Mouse (Mus musculus): ENCODE results near the gene Sox13. TPM values are rescaled to one million over a fixed set of nuclear protein-coding genes. Genes with fewer than 3 reads are reported as not detected.

Gene Sox13
- polyA plus RNA-seq, 1 experiment from 2014 or later: 6.6 TPM

DNA sequence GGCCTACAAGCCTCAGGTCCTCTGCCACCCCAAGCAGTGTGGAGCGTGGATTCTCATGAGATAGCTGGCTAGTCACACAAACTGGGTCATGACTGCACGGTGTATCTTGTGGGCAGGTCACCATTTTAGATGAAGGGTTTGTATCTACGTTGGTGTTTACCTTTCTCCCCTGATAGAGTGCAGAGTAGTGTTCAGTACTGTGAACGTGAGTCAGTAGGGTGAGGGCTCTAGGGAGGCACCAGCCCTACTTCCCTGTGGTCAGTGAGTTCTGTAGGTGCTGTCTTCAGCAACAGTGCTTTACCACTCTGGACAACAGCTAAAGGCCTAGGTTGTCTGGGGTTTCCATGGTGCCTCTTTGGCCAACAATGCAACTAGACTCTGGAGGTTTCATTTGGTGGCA, 20.2 kb downstream of the Sox13 start:
- Histone ChIP-seq H3K4me2 (ENCODE audit: low read depth, low read length) (no peak overlapping the region), H3K9me3 (ENCODE audit: control insufficient read depth, low read length) (no peaks in the 10 kb centered on the region), H3K36me3 (ENCODE audit: control insufficient read depth, insufficient read depth, low read length) (no peaks in the 10 kb centered on the region), H3K4me3 (ENCODE audit: low read depth, low read length) (no peak overlapping the region), H3K27me3 (replicated peaks; ENCODE audit: control insufficient read depth, insufficient read depth, low read length) (no peaks in the 10 kb centered on the region), H3K27ac (replicated peaks; ENCODE audit: low read depth, low read length) (no peak overlapping the region), H3K9ac (ENCODE audit: low read depth, low read length) (no peak overlapping the region), H3K4me1 (ENCODE audit: control insufficient read depth, insufficient read depth, low read length) (no peaks in the 10 kb centered on the region)
- DNase-seq (ENCODE audit: low spot score) (no peak), ATAC-seq (ENCODE audit: low read depth) (no peak)
- 92% methylated on average over 4 of the region's 4 CpGs for WGBS

DNA sequence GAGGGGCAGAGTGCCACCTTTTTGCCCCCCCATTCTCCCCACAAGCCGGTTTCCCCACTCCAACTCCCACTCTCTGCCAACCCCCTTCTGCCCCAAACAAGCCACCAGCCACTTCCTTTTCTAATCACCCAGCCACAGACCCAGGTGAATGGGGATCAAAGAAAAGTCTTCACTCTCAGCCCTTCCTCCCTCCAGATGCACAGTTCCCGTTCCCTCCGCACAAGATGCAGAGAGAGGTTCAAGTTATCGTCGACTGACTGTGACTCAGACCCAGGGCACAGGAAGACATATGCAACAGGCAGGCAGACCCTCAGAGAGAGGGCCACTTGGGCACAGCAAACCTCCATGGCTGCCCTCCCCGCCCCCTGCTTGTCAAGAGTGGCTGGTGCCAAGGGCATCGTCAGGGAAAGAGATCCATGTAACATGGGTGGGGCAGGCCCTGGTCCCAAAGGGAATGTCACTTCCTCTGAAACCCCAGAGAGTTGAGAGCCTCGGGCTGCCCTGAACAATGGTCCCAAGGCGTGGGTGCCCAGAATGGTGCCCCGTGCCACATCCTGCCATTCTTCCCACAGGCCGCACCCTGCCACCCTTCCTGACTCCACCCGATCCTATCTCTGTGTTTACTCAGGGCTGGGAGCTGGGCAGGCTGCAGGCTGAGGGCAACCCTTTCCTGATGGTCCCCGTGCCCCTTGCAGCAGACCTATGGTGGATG, 24.0 kb downstream of the Sox13 start:
- no peak for ATAC-seq (ENCODE audit: low read depth)
- H3K27ac ChIP-seq (replicated peaks; ENCODE audit: low read depth, low read length): no peak overlapping the region
- 70% methylated on average over 11 of the region's 13 CpGs for WGBS

DNA sequence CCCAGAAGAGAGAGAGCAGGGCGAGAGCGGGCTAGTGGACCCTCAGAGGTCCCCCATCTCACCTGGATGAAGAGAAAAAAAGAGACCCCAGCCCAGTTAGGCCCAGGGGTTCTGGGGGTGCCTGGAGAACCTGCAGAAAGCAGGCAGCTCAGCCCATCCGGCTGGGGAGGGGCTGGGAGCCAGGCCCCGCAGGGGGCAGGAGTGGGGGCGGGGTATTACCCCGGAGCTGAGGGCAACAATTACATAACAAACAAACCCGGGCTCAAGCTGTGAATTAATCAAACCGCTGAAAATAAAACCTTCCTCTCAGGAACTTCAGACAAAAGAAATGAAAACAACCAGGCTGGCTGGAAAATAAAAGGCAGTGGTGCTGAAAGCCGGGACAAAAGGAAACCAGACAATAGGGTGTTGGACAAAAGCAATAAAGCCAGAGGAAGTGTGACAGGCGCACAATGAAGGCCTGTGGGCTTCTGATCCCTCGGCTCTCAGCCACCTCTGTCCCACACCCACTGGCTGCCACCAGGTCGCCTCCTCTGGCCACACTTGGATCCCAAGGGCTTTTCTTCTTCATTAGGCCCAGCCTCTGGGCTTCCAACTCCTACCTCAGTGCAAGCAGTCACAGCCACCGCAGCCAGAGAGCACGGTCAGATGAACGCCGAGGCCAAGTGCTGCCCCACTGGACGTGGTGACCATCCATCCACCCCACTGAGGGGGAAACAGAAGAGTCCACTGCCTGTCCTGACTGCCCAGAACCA, 26.5 kb downstream of the Sox13 start:
- Histone ChIP-seq H3K27ac (replicated peaks; ENCODE audit: low read depth, low read length) (peak overlapping the region; percentile 74; the same call in 1 of the 2 replicates), H3K9ac (ENCODE audit: low read depth, low read length) (peak overlapping the region; percentile 37), H3K4me3 (ENCODE audit: low read depth, low read length) (no peak overlapping the region), H3K9me3 (ENCODE audit: control insufficient read depth, low read length) (no peaks in the 10 kb centered on the region), H3K36me3 (ENCODE audit: control insufficient read depth, insufficient read depth, low read length) (no peaks in the 10 kb centered on the region), H3K4me2 (ENCODE audit: low read depth, low read length) (no peak overlapping the region; the same call in 1 of the 2 replicates), H3K27me3 (replicated peaks; ENCODE audit: control insufficient read depth, insufficient read depth, low read length) (no peaks in the 10 kb centered on the region), H3K4me1 (ENCODE audit: control insufficient read depth, insufficient read depth, low read length) (peaks cover 4% of the 10 kb centered on the region; the same call in 1 of the 2 replicates)
- ATAC-seq (ENCODE audit: low read depth): peak; percentile 81
- WGBS: 15% methylated on average over 17 of the region's 17 CpGs
- peak; percentile 80 for DNase-seq (ENCODE audit: low spot score)

More for the DNA sequence above, 24.0 kb downstream of the Sox13 start:
- no peak overlapping the region for H3K9ac ChIP-seq (ENCODE audit: low read depth, low read length)
- no peak overlapping the region for H3K4me2 ChIP-seq (ENCODE audit: low read depth, low read length)
- no peaks in the 10 kb centered on the region for H3K36me3 ChIP-seq (ENCODE audit: control insufficient read depth, insufficient read depth, low read length)
- H3K27me3 ChIP-seq (replicated peaks; ENCODE audit: control insufficient read depth, insufficient read depth, low read length): no peaks in the 10 kb centered on the region
- peaks cover 4% of the 10 kb centered on the region; the same call in 1 of the 2 replicates for H3K4me1 ChIP-seq (ENCODE audit: control insufficient read depth, insufficient read depth, low read length)
- H3K4me3 ChIP-seq (ENCODE audit: low read depth, low read length): no peak overlapping the region
- H3K9me3 ChIP-seq (ENCODE audit: control insufficient read depth, low read length): no peaks in the 10 kb centered on the region
- DNase-seq (ENCODE audit: low spot score): no peak

DNA sequence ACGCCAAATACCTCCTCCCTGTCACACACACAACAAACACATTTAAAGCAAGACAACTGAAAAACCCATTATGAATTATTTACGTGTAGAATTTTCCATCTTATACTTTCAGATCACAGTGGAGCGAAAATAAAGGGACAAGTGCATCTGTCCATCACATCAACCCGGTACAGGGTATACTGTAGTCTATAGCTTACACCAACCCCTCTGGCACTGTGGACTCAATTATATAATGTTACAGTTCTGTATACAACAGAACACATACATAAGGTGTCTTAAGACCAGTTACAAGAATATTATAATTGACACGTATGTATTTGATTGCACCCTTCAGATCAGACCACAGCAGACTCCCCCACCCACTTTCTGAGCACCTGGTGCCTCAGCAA, 27.1 kb downstream of the Sox13 start:
- 0 out of 2 replicates have a peak, but pooled peaks have one; percentile 28 for ATAC-seq (ENCODE audit: low read depth)
- H3K4me2 ChIP-seq (ENCODE audit: low read depth, low read length): no peak overlapping the region; the same call in 1 of the 2 replicates

DNA sequence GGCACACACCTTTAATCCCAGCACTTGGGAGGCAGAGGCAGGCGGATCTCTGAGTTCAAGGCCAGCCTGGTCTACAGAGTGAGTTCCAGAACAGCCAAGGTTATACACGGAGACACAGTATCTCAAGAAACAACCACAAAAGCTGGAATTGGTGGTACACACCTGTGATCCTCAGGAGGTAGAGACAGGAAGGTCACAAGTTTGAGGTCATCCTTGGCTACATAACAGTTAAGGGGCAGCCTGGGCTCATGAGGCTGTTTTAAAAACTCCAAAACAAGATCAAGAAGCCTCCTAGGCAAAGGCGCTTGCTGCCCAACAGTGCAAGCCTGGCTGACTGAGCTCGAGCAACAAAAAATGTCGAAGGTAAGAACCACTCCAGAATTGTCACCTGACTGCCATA, 27.5 kb downstream of the Sox13 start:
- 84% methylated on average over 5 of the region's 5 CpGs for WGBS
- no peak overlapping the region for H3K27ac ChIP-seq (replicated peaks; ENCODE audit: low read depth, low read length)
- ATAC-seq (ENCODE audit: low read depth) (no peak), DNase-seq (ENCODE audit: low spot score) (no peak)
- no peak overlapping the region for H3K4me3 ChIP-seq (ENCODE audit: low read depth, low read length)
- H3K9ac ChIP-seq (ENCODE audit: low read depth, low read length): no peak overlapping the region
- H3K4me1 ChIP-seq (ENCODE audit: control insufficient read depth, insufficient read depth, low read length): peaks cover 4% of the 10 kb centered on the region; the same call in 1 of the 2 replicates
- no peak overlapping the region for H3K4me2 ChIP-seq (ENCODE audit: low read depth, low read length)
- H3K27me3 ChIP-seq (replicated peaks; ENCODE audit: control insufficient read depth, insufficient read depth, low read length): no peaks in the 10 kb centered on the region
- no peaks in the 10 kb centered on the region for H3K9me3 ChIP-seq (ENCODE audit: control insufficient read depth, low read length)
- H3K36me3 ChIP-seq (ENCODE audit: control insufficient read depth, insufficient read depth, low read length): no peaks in the 10 kb centered on the region; the same call in 1 of the 2 replicates

More for the DNA sequence above, 27.1 kb downstream of the Sox13 start:
- no peak overlapping the region for H3K27ac ChIP-seq (replicated peaks; ENCODE audit: low read depth, low read length)
- peaks cover 4% of the 10 kb centered on the region; the same call in 1 of the 2 replicates for H3K4me1 ChIP-seq (ENCODE audit: control insufficient read depth, insufficient read depth, low read length)
- 72% methylated on average over 5 of the region's 5 CpGs for WGBS
- H3K27me3 ChIP-seq (replicated peaks; ENCODE audit: control insufficient read depth, insufficient read depth, low read length): no peaks in the 10 kb centered on the region
- H3K9ac ChIP-seq (ENCODE audit: low read depth, low read length): peak overlapping the region; percentile 37; the same call in 1 of the 2 replicates
- H3K9me3 ChIP-seq (ENCODE audit: control insufficient read depth, low read length): no peaks in the 10 kb centered on the region
- DNase-seq (ENCODE audit: low spot score): no peak
- no peak overlapping the region for H3K4me3 ChIP-seq (ENCODE audit: low read depth, low read length)
- H3K36me3 ChIP-seq (ENCODE audit: control insufficient read depth, insufficient read depth, low read length): no peaks in the 10 kb centered on the region; the same call in 1 of the 2 replicates

DNA sequence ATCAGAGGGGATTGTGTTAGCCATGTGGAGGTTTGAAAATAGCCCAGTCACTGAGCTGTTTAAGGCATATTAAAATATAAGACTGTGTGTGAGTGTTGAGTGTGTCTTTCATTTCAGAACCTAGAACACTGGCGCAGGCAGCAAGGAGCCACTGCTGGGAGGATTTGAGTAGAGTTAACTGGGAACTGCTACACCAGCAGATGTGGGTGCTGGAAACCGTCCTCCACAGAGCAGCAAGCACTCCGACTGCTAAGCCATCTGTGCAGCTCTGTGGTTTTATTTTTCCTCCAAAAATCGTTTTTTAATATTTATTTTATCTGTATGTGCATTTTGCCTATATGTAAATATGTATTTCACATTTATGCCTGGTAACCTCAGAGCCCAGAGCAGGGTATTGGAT, 29.5 kb downstream of the Sox13 start:
- no peaks in the 10 kb centered on the region for H3K27me3 ChIP-seq (replicated peaks; ENCODE audit: control insufficient read depth, insufficient read depth, low read length)
- peaks cover 7% of the 10 kb centered on the region; the same call in 1 of the 2 replicates for H3K36me3 ChIP-seq (ENCODE audit: control insufficient read depth, insufficient read depth, low read length)
- no peaks in the 10 kb centered on the region for H3K9me3 ChIP-seq (ENCODE audit: control insufficient read depth, low read length)
- no peak overlapping the region for H3K4me3 ChIP-seq (ENCODE audit: low read depth, low read length)
- H3K4me2 ChIP-seq (ENCODE audit: low read depth, low read length): no peak overlapping the region
- DNase-seq (ENCODE audit: low spot score): no peak
- 59% methylated on average over 4 of the region's 4 CpGs for WGBS
- no peak for ATAC-seq (ENCODE audit: low read depth)
- H3K27ac ChIP-seq (replicated peaks; ENCODE audit: low read depth, low read length): no peak overlapping the region
- peaks cover 4% of the 10 kb centered on the region; the same call in 1 of the 2 replicates for H3K4me1 ChIP-seq (ENCODE audit: control insufficient read depth, insufficient read depth, low read length)
- H3K9ac ChIP-seq (ENCODE audit: low read depth, low read length): no peak overlapping the region

DNA sequence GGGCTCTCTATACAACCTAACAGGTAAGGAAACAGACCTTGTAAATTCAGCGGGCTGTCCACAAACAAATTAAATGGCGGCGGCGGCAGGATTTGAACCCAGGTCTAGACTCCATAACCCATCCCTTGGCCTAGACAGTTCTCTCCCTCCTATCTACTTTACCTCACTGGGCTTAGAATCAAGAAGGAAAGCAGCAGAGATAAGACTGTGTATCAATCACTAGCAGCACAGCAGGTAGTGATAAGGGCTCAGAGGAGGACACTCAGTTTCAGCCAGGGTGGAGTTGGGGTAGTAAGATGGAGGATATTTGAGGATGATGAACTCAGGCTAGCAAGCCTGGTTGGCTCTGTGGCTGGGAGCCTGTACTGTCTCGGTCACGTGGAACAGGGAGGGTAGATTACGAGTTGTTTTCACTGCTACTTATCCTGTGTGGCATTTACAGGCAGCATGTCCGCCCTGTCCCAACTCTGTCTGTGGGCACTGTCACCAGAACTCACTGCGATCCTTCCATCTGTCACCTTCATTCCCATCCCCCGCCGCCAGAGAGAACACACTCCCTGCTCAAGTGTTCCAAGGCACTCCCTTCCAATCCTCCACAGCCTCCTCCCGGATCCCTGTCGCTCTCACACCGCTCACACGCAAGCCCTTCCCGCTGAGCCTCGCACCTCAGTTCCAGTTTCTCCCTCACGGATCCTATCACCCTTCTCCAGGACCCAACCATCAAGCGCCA, 36.5 kb downstream of the Sox13 start:
- 71% methylated on average over 19 of the region's 19 CpGs for WGBS
- H3K36me3 ChIP-seq (ENCODE audit: control insufficient read depth, insufficient read depth, low read length): peaks cover 12% of the 10 kb centered on the region; the same call in 1 of the 2 replicates

DNA sequence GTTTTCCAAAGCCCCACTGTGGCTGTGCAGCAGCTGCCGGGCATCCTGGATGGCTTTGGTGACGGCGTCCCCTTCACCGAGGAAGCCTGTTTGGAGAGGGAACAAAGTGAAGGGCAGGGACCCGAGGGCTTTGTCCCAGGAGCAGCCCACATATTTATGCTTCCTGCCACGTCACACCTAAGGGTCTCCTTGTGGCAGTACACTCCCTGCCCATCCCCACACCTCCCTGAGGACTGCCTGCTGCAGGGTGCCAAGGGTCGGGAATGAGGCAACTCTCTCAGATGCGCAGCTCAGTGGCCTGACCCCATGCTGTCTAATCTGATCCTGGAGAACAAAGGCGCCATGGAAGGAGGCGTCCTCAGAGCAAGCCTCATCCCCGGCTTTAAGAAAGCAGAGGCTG, 38.0 kb downstream of the Sox13 start:
- WGBS: 53% methylated on average over 10 of the region's 11 CpGs
- Histone ChIP-seq H3K36me3 (ENCODE audit: control insufficient read depth, insufficient read depth, low read length) (0 out of 2 replicates have a peak, but pooled peaks cover 9% of the 10 kb centered on the region), H3K27me3 (replicated peaks; ENCODE audit: control insufficient read depth, insufficient read depth, low read length) (no peaks in the 10 kb centered on the region), H3K9ac (ENCODE audit: low read depth, low read length) (0 out of 2 replicates have a peak overlapping the region, but pooled peaks have one; percentile 30), H3K4me1 (ENCODE audit: control insufficient read depth, insufficient read depth, low read length) (no peaks in the 10 kb centered on the region), H3K4me3 (ENCODE audit: low read depth, low read length) (no peak overlapping the region), H3K27ac (replicated peaks; ENCODE audit: low read depth, low read length) (no peak overlapping the region), H3K9me3 (ENCODE audit: control insufficient read depth, low read length) (no peaks in the 10 kb centered on the region), H3K4me2 (ENCODE audit: low read depth, low read length) (peak overlapping the region; percentile 38; the same call in 1 of the 2 replicates)
- DNase-seq (ENCODE audit: low spot score): no peak
- no peak for ATAC-seq (ENCODE audit: low read depth)

More for the DNA sequence above, 36.5 kb downstream of the Sox13 start:
- no peaks in the 10 kb centered on the region for H3K9me3 ChIP-seq (ENCODE audit: control insufficient read depth, low read length)
- ATAC-seq (ENCODE audit: low read depth): no peak
- no peaks in the 10 kb centered on the region for H3K4me1 ChIP-seq (ENCODE audit: control insufficient read depth, insufficient read depth, low read length)
- H3K4me3 ChIP-seq (ENCODE audit: low read depth, low read length): no peak overlapping the region
- no peaks in the 10 kb centered on the region for H3K27me3 ChIP-seq (replicated peaks; ENCODE audit: control insufficient read depth, insufficient read depth, low read length)
- no peak overlapping the region for H3K9ac ChIP-seq (ENCODE audit: low read depth, low read length)
- no peak overlapping the region for H3K4me2 ChIP-seq (ENCODE audit: low read depth, low read length)
- H3K27ac ChIP-seq (replicated peaks; ENCODE audit: low read depth, low read length): no peak overlapping the region
- DNase-seq (ENCODE audit: low spot score): no peak
